Mouse (Mus musculus) adrenal gland, adult 18-20 months (tissue): ENCODE measurements around the gene Nlrp1b. TPM values are rescaled to one million over a fixed set of nuclear protein-coding genes. Genes with fewer than 3 reads are reported as not detected.

Experiments
- DNase-seq, 2 experiments: peaks; one replicate each; pipeline ENCODE4 v3.0.0; 2021 to 2022; ENCODE audit warnings: low spot score in 2 of 2
- long read RNA-seq, 2 experiments: library from polyadenylated mRNA; stranded (forward); transcript quantifications; one replicate each; pipeline ENCODE4 v2.0.0; 2021
- total RNA-seq, 2 experiments: library from RNA; stranded (reverse); gene quantifications; 1 replicate in 1 of 2; 2 replicates in 1 of 2; pipeline ENCODE4 v1.2.3; 2021

Gene Nlrp1b
- under 1 TPM; 0.27 to 0.58 TPM for total RNA-seq
- long read RNA-seq, experiment 1, result 0 reads
- long read RNA-seq, experiment 2, result 0 reads

DNA sequence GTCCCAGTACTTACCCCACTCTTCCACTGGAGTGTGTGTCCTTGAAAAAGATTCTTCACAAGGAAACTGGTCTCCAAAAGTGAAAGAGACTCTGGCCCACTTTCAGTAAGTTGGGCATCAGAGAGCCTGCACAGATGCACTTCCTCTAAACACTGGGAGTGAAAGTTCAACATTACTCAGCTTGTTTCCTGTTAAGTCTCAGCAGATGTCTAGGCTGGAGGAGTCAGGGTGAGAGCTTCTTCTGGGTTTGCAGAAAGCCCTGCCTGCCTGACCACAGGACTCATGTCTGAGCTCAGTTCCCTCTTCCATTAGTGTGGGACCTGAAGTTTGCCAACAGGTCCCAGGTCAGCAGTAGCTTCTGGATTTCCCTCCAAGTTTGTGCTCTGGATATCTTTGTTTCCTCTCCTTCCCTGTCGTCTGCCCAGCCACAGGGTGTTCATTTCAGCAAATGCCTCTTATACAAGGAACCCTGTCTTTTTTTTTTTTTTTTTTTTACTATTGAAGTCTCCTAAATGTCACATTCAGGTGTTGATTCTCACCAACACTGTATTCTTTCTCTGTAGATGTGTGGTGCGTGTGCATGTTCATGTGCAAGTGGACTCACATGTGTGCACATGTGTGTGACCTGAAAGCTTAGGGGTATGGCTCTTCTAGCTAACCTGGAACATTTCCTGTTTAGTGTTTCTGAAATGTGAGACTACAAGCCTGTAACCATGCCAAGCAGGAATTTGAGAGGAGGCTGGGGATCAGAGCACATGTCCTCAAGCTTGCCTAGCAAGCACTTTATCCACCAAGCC lies at the start of gene Nlrp1b:
Gene Nlrp1b (minus strand): TSS at position 50 of the 797 bp plus-strand sequence.
- DNase-seq, result no peak

- DNase-seq, result peak in 1 of 2 experiments; percentile 6
Measured at GRCm38 (mm10) chr11:71261036-71261435, 30.5 kb upstream of the Nlrp1b start.

DNA sequence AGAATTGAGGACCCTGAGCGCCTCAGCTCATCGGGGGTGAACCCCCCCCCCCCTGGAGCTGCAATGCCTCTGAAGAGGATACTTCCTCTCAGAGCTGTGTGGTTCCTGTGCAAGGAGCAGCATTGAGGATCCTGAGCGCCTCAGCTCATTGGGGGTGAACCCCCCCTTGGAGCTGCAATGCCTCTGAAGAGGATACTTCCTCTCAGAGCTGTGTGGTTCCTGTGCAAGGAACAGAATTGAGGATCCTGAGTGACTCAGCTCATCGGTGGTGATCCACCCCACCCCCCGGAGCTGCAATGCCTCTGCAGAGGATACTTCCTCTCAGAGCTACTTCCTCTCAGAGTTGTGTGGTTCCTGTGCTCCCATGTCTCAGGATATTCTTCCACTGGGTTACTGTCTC lies 20.8 kb upstream of the Nlrp1b start:
- no peak for DNase-seq

DNA sequence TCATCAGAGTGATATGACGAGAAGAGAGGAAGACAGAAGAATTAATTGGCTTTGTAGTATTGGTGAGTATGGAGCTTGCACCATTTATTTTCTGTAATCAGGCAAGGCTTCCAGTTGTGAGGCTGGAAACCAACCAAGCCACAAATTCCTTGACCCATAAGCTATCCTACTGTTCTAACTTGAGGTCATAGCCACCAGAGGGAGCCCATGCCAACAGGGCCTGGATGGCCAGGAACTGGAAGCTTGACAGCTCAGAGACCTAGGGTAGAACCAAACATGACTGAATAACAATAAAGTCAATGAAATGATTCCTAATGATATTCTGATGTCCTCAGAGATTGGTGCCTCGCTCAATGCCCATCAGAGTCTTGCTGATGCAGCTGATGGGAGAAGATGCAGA lies 5.9 kb downstream of the Nlrp1b start:
- peak in 1 of 2 experiments; percentile 17 for DNase-seq

DNA sequence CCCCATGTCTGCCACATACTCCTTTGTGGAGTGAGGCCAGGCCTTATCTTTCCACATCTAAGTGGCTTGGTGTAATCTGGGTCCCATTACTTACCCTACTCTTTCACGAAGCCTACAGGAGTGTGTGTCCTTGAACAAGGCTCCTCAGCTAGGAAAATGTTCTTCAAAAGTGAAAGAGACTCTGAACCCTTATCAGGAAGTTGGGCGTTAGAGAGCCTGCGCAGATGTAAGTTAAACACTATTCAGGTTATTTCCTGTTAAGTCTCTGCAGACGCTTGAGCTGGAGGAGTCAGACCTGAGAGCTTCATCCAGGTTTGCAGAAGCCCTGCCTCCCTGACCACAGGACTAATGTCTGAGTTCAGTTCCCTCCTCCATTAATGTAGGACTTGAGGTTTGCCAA lies 27.8 kb downstream of the Nlrp1b start:
- DNase-seq, result no peak

DNA sequence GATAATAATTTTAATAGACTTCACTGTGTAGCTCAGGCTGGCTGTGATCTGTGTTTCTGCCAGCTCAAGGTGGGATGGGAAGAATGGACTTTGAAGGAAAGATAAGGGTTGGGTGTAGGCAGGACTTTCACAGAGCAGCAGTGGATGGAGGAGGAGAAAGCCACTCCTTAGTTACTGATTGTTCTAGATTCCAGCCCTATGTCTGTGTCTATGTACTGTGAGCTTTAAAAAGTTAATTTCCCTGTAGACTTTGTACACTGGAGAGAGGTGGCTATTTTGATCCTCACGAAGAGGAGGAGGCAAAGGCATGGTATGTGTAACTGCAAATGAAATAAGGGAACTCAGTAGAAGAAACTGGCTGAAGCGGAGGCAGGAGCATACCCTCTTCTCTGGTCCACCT lies 31.2 kb downstream of the Nlrp1b start:
- no peak for DNase-seq

DNA sequence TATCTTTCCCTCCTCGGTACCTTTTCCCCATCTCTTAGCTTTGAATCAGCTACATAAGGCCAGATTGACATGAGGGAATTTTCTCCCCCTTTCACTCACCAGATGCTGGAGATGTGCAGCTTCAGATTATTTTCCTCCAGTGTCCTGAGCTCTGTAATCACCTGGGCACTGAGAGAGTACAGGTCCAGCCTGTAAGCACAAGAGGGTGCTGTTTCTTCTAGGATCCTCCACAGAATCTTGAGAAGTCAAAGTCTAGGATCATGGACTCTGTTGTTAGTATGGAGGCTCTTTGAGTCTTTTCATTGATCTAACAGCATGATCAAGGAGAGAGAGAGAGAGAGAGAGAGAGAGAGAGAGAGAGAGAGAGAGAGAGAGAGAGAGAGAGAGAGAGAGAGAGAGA lies 60.9 kb downstream of the Nlrp1b start:
- no peak for DNase-seq

- no peak for DNase-seq
Measured at GRCm38 (mm10) chr11:71164139-71164538, 66.4 kb downstream of the Nlrp1b start.

DNA sequence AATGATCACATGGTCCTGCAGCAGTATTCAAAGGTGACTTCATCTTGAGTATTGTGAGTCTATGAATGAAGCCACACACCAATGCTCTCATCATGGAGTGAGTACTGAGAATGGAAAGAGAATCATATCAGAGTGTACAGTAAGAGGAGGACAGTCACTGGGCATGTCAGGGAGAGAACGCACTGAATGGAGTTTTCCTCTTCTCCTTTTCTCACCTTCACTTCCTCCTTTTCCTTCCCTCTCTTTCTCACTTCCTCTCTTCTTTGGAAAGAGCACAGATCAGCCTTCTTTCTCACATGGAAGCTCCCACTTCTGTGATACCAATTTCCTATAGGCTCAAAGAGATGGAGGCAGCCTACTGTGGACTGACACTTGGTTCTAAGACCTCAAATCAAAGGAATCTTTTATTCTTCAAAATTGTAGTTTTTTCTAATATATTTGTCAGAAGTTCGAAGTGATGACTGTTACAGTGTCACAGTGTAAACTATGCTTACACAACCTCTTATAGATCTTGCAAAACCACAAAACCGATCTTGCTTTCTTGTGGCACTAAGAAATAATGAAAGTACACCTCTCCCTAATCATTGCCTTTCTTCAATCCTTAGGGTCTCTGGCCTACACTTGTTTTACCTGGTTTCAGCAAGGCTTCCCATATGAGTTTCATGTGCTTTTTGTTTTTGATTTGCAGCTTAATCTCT lies 70.9 kb downstream of the Nlrp1b start:
- no peak for DNase-seq

GRCm38 (mm10) chr11:71155272-71155671 lies 75.3 kb downstream of the Nlrp1b start:
- no peak for DNase-seq

DNA sequence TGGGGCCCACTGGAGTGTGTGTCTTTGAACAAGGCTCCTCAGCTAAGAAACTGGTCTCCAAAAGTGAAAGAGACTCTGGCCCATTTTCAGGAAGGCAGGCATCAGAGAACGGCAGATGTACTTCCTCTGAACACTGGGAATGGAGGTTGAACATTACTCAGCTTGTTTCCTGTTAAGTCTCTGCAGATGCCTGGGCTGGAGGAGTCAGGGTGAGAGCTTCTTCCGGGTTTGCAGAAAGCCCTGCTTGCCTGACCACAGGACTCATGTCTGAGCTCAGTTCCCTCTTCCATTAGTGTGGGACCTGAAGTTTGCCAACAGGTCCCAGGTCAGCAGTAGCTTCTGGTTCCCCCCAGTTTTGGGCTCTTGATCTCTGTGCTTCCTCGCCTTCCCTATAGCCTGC lies 85.9 kb downstream of the Nlrp1b start, which contains the start of gene Nlrp1a:
Gene Nlrp1a (minus strand): TSS at position 44 of the 400 bp plus-strand sequence.
- no peak for DNase-seq

GRCm38 (mm10) chr11:71142031-71142430 lies 88.5 kb downstream of the Nlrp1b start:
- no peak for DNase-seq

- no peak for DNase-seq
Measured at GRCm38 (mm10) chr11:71107128-71107527, 123.4 kb downstream of the Nlrp1b start.

GRCm38 (mm10) chr11:71106261-71107021 lies 124.1 kb downstream of the Nlrp1b start:
- no peak for DNase-seq

- DNase-seq, result no peak
Measured at GRCm38 (mm10) chr11:71103931-71104330, 126.6 kb downstream of the Nlrp1b start.

Other genes with a start within 250 kb of the Nlrp1b start
- gene C1qbp, start 247.7 kb downstream of the Nlrp1b start, total RNA-seq, result 100 to 1,000 TPM; 195 to 219 TPM
- 10 to 100 TPM; 27.8 to 31.7 TPM for gene Dhx33, start 226.3 kb downstream of the Nlrp1b start, total RNA-seq
- 10 to 100 TPM; 17.7 to 19.2 TPM for gene Mis12, start 211.1 kb downstream of the Nlrp1b start, total RNA-seq
- 10 to 100 TPM; 66.2 to 89.5 TPM for gene Derl2, start 210.9 kb downstream of the Nlrp1b start, total RNA-seq
- gene 6330403K07Rik, start 197.2 kb downstream of the Nlrp1b start, total RNA-seq, result 10 to 100 TPM; 12.2 to 13.2 TPM
- 1 to 10 TPM; 1.4 to 1.5 TPM for gene Nlrp1a, start 86.0 kb downstream of the Nlrp1b start, total RNA-seq